11 mouse cellular contexts compared by ENCODE assay signal in genomic region chr13:114856269-114856627, GRCm38 (mm10). TPM values are rescaled to one million over a fixed set of nuclear protein-coding genes. Genes with fewer than 3 reads are reported as not detected.
DNase-seq lines count a peak whose midpoint lies in the region; ATAC-seq and TF ChIP-seq lines count a peak whose summit lies in the region.
"Had no signal": no experiment of that assay in that cellular context is flagged by ENCODE, and none has a peak within 500 bp of the region (broad histone marks: within the 10 kb centered on the region; RNA-seq: fewer than 3 reads in every experiment).

No protein-coding gene starts in this region.

- H3K9me3 ChIP-seq in liver, postnatal 0 days (ENCODE audit: low read length) = no peaks in the 10 kb centered on the region
- H3K9me3 ChIP-seq in liver, embryonic 12.5 days (replicated peaks) = no peaks in the 10 kb centered on the region
- no peaks in the 10 kb centered on the region for H3K9me3 ChIP-seq in forebrain, embryonic 13.5 days (replicated peaks)
- no peaks in the 10 kb centered on the region for H3K9me3 ChIP-seq in midbrain, embryonic 12.5 days
- H3K9me3 ChIP-seq: liver, embryonic 15.5 days had no signal

- H3K27ac ChIP-seq in liver, postnatal 0 days (ENCODE audit: low read depth) = no peak overlapping the region
- H3K27ac ChIP-seq in liver, embryonic 12.5 days = no peak overlapping the region
- no peak overlapping the region for H3K27ac ChIP-seq in forebrain, embryonic 13.5 days
- H3K27ac ChIP-seq in midbrain, embryonic 12.5 days (replicated peaks) = no peak overlapping the region
- H3K27ac ChIP-seq: liver, embryonic 15.5 days had no signal

- no peak for TF ChIP-seq CTCF in liver, postnatal 0 days (IDR thresholded peaks at IDR 0.05; ENCODE audit: low read depth)

- no peaks in the 10 kb centered on the region for H3K36me3 ChIP-seq in liver, postnatal 0 days (replicated peaks; ENCODE audit: insufficient read depth, low read length)
- H3K36me3 ChIP-seq in liver, embryonic 12.5 days = no peaks in the 10 kb centered on the region
- no peaks in the 10 kb centered on the region for H3K36me3 ChIP-seq in forebrain, embryonic 13.5 days (ENCODE audit: poor library complexity, severe bottlenecking)
- H3K36me3 ChIP-seq in midbrain, embryonic 12.5 days = no peaks in the 10 kb centered on the region
- H3K36me3 ChIP-seq: liver, embryonic 15.5 days had no signal

- no peak overlapping the region for H3K4me3 ChIP-seq in liver, postnatal 0 days (ENCODE audit: low read depth, low read length)
- H3K4me3 ChIP-seq in liver, embryonic 12.5 days = no peak overlapping the region
- no peak overlapping the region for H3K4me3 ChIP-seq in forebrain, embryonic 13.5 days
- H3K4me3 ChIP-seq in midbrain, embryonic 12.5 days = no peak overlapping the region
- H3K4me3 ChIP-seq: liver, embryonic 15.5 days had no signal

- peak; percentile 21 for DNase-seq in embryo, embryonic 10 days (ENCODE audit: low spot score)
- DNase-seq in embryo, embryonic 11 days = no peak
- DNase-seq in liver, postnatal 0 days = no peak
- DNase-seq in spleen, postnatal 14 days (ENCODE audit: low spot score in 2 of 2) = no peak
- no peak for DNase-seq in spleen, adult 12 weeks (ENCODE audit: low spot score)
- DNase-seq: kidney, adult 8-10 months; thymus, postnatal 14 days had no signal

- no peaks in the 10 kb centered on the region for H3K27me3 ChIP-seq in liver, postnatal 0 days (ENCODE audit: insufficient read depth, low read length)
- H3K27me3 ChIP-seq in liver, embryonic 12.5 days (replicated peaks) = no peaks in the 10 kb centered on the region
- no peaks in the 10 kb centered on the region for H3K27me3 ChIP-seq in forebrain, embryonic 13.5 days
- no peaks in the 10 kb centered on the region for H3K27me3 ChIP-seq in midbrain, embryonic 12.5 days
- H3K27me3 ChIP-seq: liver, embryonic 15.5 days had no signal

- WGBS in liver, postnatal 0 days (ENCODE audit: insufficient replicate concordance) = 57% methylated on average over 7 of the region's 7 CpGs
- 49% methylated on average over 7 of the region's 7 CpGs for WGBS in liver, embryonic 12.5 days (ENCODE audit: insufficient replicate concordance)
- WGBS in forebrain, embryonic 13.5 days = 27% methylated on average over 7 of the region's 7 CpGs
- WGBS in midbrain, embryonic 12.5 days = 36% methylated on average over 7 of the region's 7 CpGs

- H3K9ac ChIP-seq in liver, postnatal 0 days (replicated peaks) = no peak overlapping the region
- H3K9ac ChIP-seq in liver, embryonic 12.5 days = no peak overlapping the region
- no peak overlapping the region for H3K9ac ChIP-seq in forebrain, embryonic 13.5 days
- no peak overlapping the region for H3K9ac ChIP-seq in midbrain, embryonic 12.5 days (replicated peaks)
- H3K9ac ChIP-seq: liver, embryonic 15.5 days had no signal

- H3K4me2 ChIP-seq in liver, postnatal 0 days (ENCODE audit: low read depth, low read length) = 0 out of 2 replicates have a peak overlapping the region, but pooled peaks have one; percentile 15
- H3K4me2 ChIP-seq in liver, embryonic 12.5 days = no peak overlapping the region
- peak overlapping the region; percentile 38 for H3K4me2 ChIP-seq in forebrain, embryonic 13.5 days
- H3K4me2 ChIP-seq in midbrain, embryonic 12.5 days (replicated peaks) = peak overlapping the region; percentile 41
- H3K4me2 ChIP-seq: liver, embryonic 15.5 days had no signal

- TF ChIP-seq EP300 in liver, postnatal 0 days (IDR thresholded peaks at IDR 0.05; ENCODE audit: low read depth) = no peak

- peaks cover 7% of the 10 kb centered on the region; the same call in 1 of the 2 replicates for H3K4me1 ChIP-seq in liver, postnatal 0 days (ENCODE audit: insufficient read depth)
- H3K4me1 ChIP-seq in liver, embryonic 12.5 days = no peaks in the 10 kb centered on the region
- peaks cover 11% of the 10 kb centered on the region for H3K4me1 ChIP-seq in forebrain, embryonic 13.5 days
- peaks cover 11% of the 10 kb centered on the region for H3K4me1 ChIP-seq in midbrain, embryonic 12.5 days
- H3K4me1 ChIP-seq: liver, embryonic 15.5 days had no signal

- ATAC-seq in liver, postnatal 0 days = no peak
- no peak for ATAC-seq in liver, embryonic 12.5 days
- no peak for ATAC-seq in forebrain, embryonic 13.5 days
- ATAC-seq in midbrain, embryonic 12.5 days (ENCODE audit: low FRiP score, low read depth) = no peak

RNA-seq across cellular contexts. Expression of gene Mocs2, which starts 38.2 kb away (rescaled TPM):
- 178 and 181 TPM in 2 replicates for polyA plus RNA-seq in liver, postnatal 0 days (2015; fragmentation: Nextera tagmentation; extraction: Ambion mirVana)
- polyA plus RNA-seq in liver, embryonic 12.5 days (2016; fragmentation: Nextera tagmentation; extraction: Ambion mirVana) = 44.1 and 45.4 TPM in 2 replicates
- 99.4 and 100 TPM in 2 replicates for polyA plus RNA-seq in forebrain, embryonic 13.5 days (2015; fragmentation: Nextera tagmentation; extraction: Ambion mirVana)
- 79.0 and 79.4 TPM in 2 replicates for polyA plus RNA-seq in midbrain, embryonic 12.5 days (2016; fragmentation: Nextera tagmentation; extraction: Ambion mirVana)
